Mouse (Mus musculus) forebrain, embryonic 16.5 days (tissue): ENCODE measurements at regions not wholly inside any gene's neighbourhood (a gene's known extent, or its start where the extent isn't known, plus 50 kb on each side); places are given as distances from the start of the nearest gene placed in this dataset.
A peak's percentile ranks its signal among the peaks of the same experiment; 100 is the strongest.

Source experiments
- ATAC-seq: fragments of 200-750 bp; cut with Nextera tagmentation; 2 replicates; pipeline ENCODE4 v1.8.0; 2017; ENCODE audit warnings: mild to moderate bottlenecking, moderate library complexity
- H3K27ac ChIP-seq: fragments of 300-500 bp; sonication (generic); 2 replicates; pipeline ENCODE4 v1.5.1; 2014; ENCODE audit warnings: low read length, control low read depth
- H3K27me3 ChIP-seq: fragments of 300-500 bp; sonication (generic); replicated peaks from 2 replicates; pipeline ENCODE4 v1.6.1; 2014; ENCODE audit warnings: low read length; ENCODE audit not compliant: control insufficient read depth, insufficient read depth
- H3K36me3 ChIP-seq: fragments of 300-500 bp; sonication (generic); 2 replicates; pipeline ENCODE4 v1.6.1; 2014; ENCODE audit not compliant: control insufficient read depth, insufficient read depth
- H3K4me1 ChIP-seq: fragments of 300-500 bp; sonication (generic); replicated peaks from 2 replicates; pipeline ENCODE4 v1.6.1; 2014; ENCODE audit warnings: low read length; ENCODE audit not compliant: control insufficient read depth, insufficient read depth
- H3K4me2 ChIP-seq: fragments of 300-500 bp; sonication (generic); 2 replicates; pipeline ENCODE4 v1.6.1; 2014; ENCODE audit warnings: mild to moderate bottlenecking, low read length, control low read depth
- H3K4me3 ChIP-seq: fragments of 300-500 bp; sonication (generic); replicated peaks from 2 replicates; pipeline ENCODE4 v1.5.1; 2014; ENCODE audit warnings: mild to moderate bottlenecking, low read length, control low read depth
- H3K9ac ChIP-seq: fragments of 300-500 bp; sonication (generic); replicated peaks from 2 replicates; pipeline ENCODE4 v1.6.1; 2014; ENCODE audit warnings: low read depth, low read length, control low read depth
- H3K9me3 ChIP-seq: fragments of 300-500 bp; sonication (generic); 2 replicates; pipeline ENCODE4 v1.6.1; 2016; ENCODE audit warnings: low read length; ENCODE audit not compliant: control insufficient read depth
- WGBS: fragments of 180-500 bp; shearing (Covaris S2); extraction: QIAGEN DNeasy Blood & Tissue Kit; methylation state at CpG from one replicate; pipeline ENCODE4 v1.1.7; 2014; 5-methylcytosine and 5-hydroxymethylcytosine counted together

- 82% methylated on average over 10 of the region's 10 CpGs for WGBS
- ATAC-seq = no peak
- no peak overlapping the region for H3K9ac ChIP-seq
- peaks cover 4% of the 10 kb centered on the region; the same call in 1 of the 2 replicates for H3K4me1 ChIP-seq
- no peak overlapping the region for H3K27ac ChIP-seq
- H3K36me3 ChIP-seq = no peaks in the 10 kb centered on the region
- no peak overlapping the region for H3K4me2 ChIP-seq
- no peaks in the 10 kb centered on the region for H3K9me3 ChIP-seq
- no peaks in the 10 kb centered on the region for H3K27me3 ChIP-seq
- no peak overlapping the region for H3K4me3 ChIP-seq
Measured at GRCm38 (mm10) chr13:97510431-97511261, 249.8 kb downstream of the Gm10260 start.

DNA sequence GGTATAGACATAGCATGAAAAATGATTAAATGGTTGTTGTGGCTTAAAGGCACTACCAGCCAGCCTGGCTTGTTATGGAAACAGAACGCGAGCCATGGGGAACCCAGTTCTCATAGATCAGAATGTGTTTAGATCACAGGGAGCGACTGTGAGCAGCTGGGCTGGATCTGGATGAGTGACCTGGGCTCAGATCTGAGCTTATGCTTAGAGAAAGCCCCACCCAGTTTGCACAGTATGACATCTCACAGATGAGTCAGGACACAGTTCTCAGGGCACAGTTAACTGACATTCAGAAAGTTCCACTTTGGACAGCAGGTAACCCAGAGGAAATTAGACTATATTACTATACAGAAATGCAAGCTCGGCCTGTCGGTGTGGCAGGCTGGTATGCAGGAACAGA lies 255.5 kb downstream of the Gm10260 start:
- H3K4me1 ChIP-seq = no peaks in the 10 kb centered on the region
- H3K36me3 ChIP-seq = no peaks in the 10 kb centered on the region
- H3K4me2 ChIP-seq = no peak overlapping the region
- no peak overlapping the region for H3K27ac ChIP-seq
- WGBS = 95% methylated on average over 5 of the region's 5 CpGs
- H3K27me3 ChIP-seq = no peaks in the 10 kb centered on the region
- H3K9me3 ChIP-seq = no peaks in the 10 kb centered on the region
- H3K4me3 ChIP-seq = no peak overlapping the region
- H3K9ac ChIP-seq = no peak overlapping the region
- no peak for ATAC-seq

GRCm38 (mm10) chr13:97503955-97504739 lies 256.3 kb downstream of the Gm10260 start:
- H3K36me3 ChIP-seq = no peaks in the 10 kb centered on the region
- H3K4me2 ChIP-seq = no peak overlapping the region
- H3K9me3 ChIP-seq = no peaks in the 10 kb centered on the region
- WGBS = 95% methylated on average over 10 of the region's 10 CpGs
- no peaks in the 10 kb centered on the region for H3K4me1 ChIP-seq
- no peak for ATAC-seq
- H3K4me3 ChIP-seq = no peak overlapping the region
- no peak overlapping the region for H3K9ac ChIP-seq
- no peak overlapping the region for H3K27ac ChIP-seq
- no peaks in the 10 kb centered on the region for H3K27me3 ChIP-seq

DNA sequence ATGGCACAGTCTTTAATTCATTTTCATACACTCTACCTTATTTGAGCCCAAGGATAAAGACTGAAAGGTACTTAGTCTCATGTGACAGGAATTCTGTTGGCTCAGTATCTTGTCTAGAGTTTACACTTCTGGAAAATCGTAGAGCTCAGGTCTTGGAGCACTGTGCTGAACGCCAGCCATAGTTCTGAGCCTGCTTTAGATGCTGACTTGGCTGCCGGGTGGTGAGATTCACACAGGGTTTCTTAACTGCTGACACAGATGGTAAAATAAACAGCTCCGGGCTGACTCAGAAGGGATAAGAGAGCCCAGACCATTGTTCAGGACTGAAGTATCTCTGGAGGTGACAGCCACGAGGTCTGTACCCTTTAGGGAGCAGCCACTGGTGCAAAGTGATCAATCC lies 257.0 kb downstream of the Gm10260 start:
- Histone ChIP-seq H3K4me3 (no peak overlapping the region), H3K27ac (no peak overlapping the region), H3K9ac (no peak overlapping the region), H3K9me3 (no peaks in the 10 kb centered on the region), H3K36me3 (no peaks in the 10 kb centered on the region), H3K4me2 (no peak overlapping the region), H3K4me1 (no peaks in the 10 kb centered on the region), H3K27me3 (no peaks in the 10 kb centered on the region)
- ATAC-seq = no peak
- 73% methylated on average over 5 of the region's 5 CpGs for WGBS

- no peak overlapping the region for H3K4me3 ChIP-seq
- no peaks in the 10 kb centered on the region for H3K36me3 ChIP-seq
- H3K9ac ChIP-seq = no peak overlapping the region
- H3K27me3 ChIP-seq = no peaks in the 10 kb centered on the region
- H3K4me2 ChIP-seq = no peak overlapping the region
- no peaks in the 10 kb centered on the region for H3K4me1 ChIP-seq
- 78% methylated on average over 8 of the region's 8 CpGs for WGBS
- H3K27ac ChIP-seq = no peak overlapping the region
- no peaks in the 10 kb centered on the region for H3K9me3 ChIP-seq
- ATAC-seq = 0 out of 2 replicates have a peak, but pooled peaks have one; percentile 50
Measured at GRCm38 (mm10) chr13:97500155-97500554, 259.2 kb downstream of the Enc1 start.

DNA sequence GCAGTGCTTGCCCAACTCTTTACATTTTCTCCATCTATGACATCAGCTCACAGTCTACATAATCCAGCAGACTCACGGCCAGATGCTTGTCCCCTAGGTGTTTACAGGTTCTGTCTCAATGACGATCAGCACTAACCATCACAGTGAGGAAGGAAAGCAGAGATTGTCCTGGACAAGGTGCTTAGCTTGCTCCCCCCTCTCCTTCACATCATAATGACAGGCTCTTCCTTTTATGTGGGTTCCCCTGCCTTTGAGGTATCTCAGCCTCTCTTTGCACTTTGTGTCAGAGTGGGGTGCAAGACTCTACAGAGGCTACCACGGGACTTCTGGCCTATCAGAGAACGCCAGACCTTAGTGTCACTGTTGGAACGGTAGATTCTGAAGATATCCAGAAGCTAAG lies 258.1 kb downstream of the Enc1 start:
- no peak overlapping the region for H3K4me3 ChIP-seq
- H3K4me2 ChIP-seq = no peak overlapping the region
- 88% methylated on average over 5 of the region's 5 CpGs for WGBS
- H3K4me1 ChIP-seq = no peaks in the 10 kb centered on the region
- ATAC-seq = no peak
- H3K9me3 ChIP-seq = no peaks in the 10 kb centered on the region
- no peaks in the 10 kb centered on the region for H3K27me3 ChIP-seq
- no peak overlapping the region for H3K27ac ChIP-seq
- no peak overlapping the region for H3K9ac ChIP-seq
- no peaks in the 10 kb centered on the region for H3K36me3 ChIP-seq

- H3K4me1 ChIP-seq = peaks cover 6% of the 10 kb centered on the region; the same call in 1 of the 2 replicates
- 92% methylated on average over 5 of the region's 5 CpGs for WGBS
- no peak for ATAC-seq
Measured at GRCm38 (mm10) chr13:97497928-97498327, 257.0 kb downstream of the Enc1 start.

DNA sequence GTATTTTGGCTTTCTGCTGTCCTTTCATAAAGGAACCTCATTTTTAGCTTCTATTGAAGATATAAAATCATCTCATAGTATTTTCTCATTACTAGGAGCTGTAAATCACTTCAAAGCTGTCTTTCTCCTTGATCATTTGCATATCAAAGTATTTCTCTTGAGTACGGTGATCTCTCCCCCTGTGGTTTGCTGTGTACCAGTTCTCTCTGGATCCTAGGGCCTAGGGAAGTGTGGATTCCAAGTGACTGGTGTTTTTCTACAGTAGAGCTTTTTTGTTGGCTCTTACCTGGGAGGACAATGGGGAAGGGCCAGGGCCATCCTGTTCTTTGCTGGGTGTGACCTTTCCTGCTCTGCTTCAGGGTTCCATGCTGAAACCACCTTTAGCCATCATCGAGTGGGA lies 253.9 kb downstream of the Enc1 start:
- Histone ChIP-seq H3K9me3 (no peaks in the 10 kb centered on the region), H3K36me3 (no peaks in the 10 kb centered on the region), H3K4me2 (no peak overlapping the region), H3K4me3 (no peak overlapping the region), H3K4me1 (peaks cover 6% of the 10 kb centered on the region; the same call in 1 of the 2 replicates), H3K27me3 (no peaks in the 10 kb centered on the region), H3K9ac (no peak overlapping the region), H3K27ac (no peak overlapping the region)
- 67% methylated on average over 2 of the region's 2 CpGs for WGBS
- ATAC-seq = no peak

More at GRCm38 (mm10) chr13:97497928-97498327, 257.0 kb downstream of the Enc1 start:
- H3K4me3 ChIP-seq = no peak overlapping the region
- no peak overlapping the region for H3K9ac ChIP-seq
- no peaks in the 10 kb centered on the region for H3K27me3 ChIP-seq
- no peaks in the 10 kb centered on the region for H3K9me3 ChIP-seq
- H3K27ac ChIP-seq = no peak overlapping the region
- H3K36me3 ChIP-seq = no peaks in the 10 kb centered on the region
- H3K4me2 ChIP-seq = no peak overlapping the region

GRCm38 (mm10) chr13:97493836-97494235 lies 252.9 kb downstream of the Enc1 start:
- no peaks in the 10 kb centered on the region for H3K27me3 ChIP-seq
- 89% methylated on average over 7 of the region's 7 CpGs for WGBS
- H3K9me3 ChIP-seq = no peaks in the 10 kb centered on the region
- no peak overlapping the region for H3K4me2 ChIP-seq
- H3K36me3 ChIP-seq = no peaks in the 10 kb centered on the region
- no peak overlapping the region for H3K9ac ChIP-seq
- H3K4me3 ChIP-seq = no peak overlapping the region
- peaks cover 6% of the 10 kb centered on the region; the same call in 1 of the 2 replicates for H3K4me1 ChIP-seq
- H3K27ac ChIP-seq = no peak overlapping the region
- no peak for ATAC-seq
